Mouse (Mus musculus): Measurements from ENCODE around the gene Mpnd. TPM values are rescaled to one million over a fixed set of nuclear protein-coding genes. Genes with fewer than 3 reads are reported as not detected.
A peak's percentile ranks its signal among the peaks of the same experiment; 100 is the strongest.

The Mpnd gene
- total RNA-seq (2017): 73.7 and 97.0 TPM in 2 replicates

GRCm38 (mm10) chr17:56005415-56006061 lies at the start of gene Mpnd, which contains the start of gene Stap2:
Mpnd (plus strand) TSS chr17:56005711.
Stap2 (minus strand) TSS chr17:56005584.
- no peak for ATAC-seq (replicated peaks in 1 of 2; ENCODE audit: insufficient read depth in 1 of 2, low FRiP score in 2 of 2, low TSS enrichment in 1 of 2, low read depth in 1 of 2, poor library complexity in 2 of 2, severe bottlenecking in 2 of 2)

DNA sequence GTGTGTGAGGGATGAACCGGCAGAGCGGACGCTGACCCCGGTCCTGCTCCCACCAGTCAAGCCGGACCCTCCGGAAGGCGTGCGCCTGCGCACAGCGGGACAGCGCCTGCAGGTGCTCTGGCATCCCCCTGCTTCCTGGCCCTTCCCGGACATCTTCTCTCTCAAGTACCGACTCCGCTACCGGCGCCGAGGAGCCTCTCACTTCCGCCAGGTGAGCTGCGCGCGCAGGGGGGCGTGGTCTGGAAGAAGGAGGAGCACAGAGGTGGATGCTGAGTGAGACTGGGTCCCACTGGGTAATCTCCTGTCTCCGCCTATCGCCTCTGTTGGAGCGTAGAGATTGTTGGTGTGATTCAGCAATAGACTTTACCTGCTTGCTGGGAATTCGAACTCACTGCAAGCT lies 49.4 kb upstream of the Mpnd start:
- no peak for ATAC-seq (replicated peaks in 1 of 2; ENCODE audit: insufficient read depth in 1 of 2, low FRiP score in 2 of 2, low TSS enrichment in 1 of 2, low read depth in 1 of 2, poor library complexity in 2 of 2, severe bottlenecking in 2 of 2)

- ATAC-seq (replicated peaks in 1 of 2; ENCODE audit: insufficient read depth in 1 of 2, low FRiP score in 2 of 2, low TSS enrichment in 1 of 2, low read depth in 1 of 2, poor library complexity in 2 of 2, severe bottlenecking in 2 of 2): no peak
Observed at GRCm38 (mm10) chr17:55956591-55956990, 48.9 kb upstream of the Mpnd start.

DNA sequence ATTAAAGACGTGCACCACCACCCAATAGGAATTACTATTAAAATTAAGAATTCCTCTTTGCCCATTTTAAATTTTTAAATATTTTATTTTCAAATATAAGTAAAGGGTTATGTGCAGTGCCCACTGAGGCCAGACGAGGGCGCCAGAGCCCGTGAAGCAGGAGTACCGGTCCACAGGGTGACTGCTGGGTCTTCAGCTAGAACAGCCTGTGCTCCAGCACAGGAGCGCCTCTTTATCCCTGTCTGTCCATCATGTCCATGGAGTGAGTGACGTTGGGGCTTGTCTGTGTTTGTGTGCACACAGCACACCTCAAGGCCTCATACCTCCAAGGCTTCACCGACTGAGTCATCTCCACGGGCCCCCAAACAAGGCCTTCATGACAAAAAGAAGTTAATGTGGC lies 48.3 kb upstream of the Mpnd start:
- peak in 1 of 2 experiments; percentile 21; a peak in 1 of 4 replicates for ATAC-seq (replicated peaks in 1 of 2; ENCODE audit: insufficient read depth in 1 of 2, low FRiP score in 2 of 2, low TSS enrichment in 1 of 2, low read depth in 1 of 2, poor library complexity in 2 of 2, severe bottlenecking in 2 of 2)

DNA sequence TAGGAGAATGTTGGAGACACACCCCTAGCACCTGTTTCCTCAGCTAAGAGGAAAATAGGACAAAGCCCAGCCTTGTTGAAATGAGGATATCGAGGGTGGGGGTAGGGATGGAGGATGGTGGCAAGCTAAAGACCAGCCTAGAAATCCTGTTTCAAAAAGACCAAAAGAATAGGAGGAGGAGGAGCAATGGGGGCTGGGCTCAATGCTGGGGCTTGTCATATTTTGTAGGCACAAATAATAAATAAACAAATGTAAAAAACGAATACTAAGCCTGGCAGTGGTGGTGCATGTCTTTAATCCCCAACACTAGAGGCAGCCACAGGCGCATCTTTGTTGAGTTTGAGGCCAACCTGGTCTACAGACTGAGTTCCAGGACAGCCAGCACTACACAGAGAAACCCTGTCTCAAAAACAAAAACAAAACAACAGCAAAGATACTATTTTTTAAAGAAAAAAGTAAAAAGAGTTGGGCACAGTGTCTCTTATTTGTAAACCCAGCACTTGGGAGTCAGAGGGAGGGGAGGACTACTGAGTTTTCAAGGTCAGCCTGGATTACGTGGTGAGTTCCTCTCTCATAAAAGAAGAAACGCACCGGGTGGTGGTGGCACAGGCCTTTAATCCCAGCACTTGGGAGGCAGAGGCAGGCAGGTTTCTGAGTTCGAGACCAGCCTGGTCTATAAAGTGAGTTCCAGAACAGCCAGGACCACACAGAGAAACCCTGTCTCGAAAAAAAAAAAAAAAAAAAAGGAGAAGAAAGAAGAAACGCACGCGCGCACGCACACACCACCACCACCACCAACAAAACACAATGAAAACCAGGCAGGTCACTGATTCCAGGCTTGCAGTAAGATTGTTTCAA lies 47.6 kb upstream of the Mpnd start:
- no peak for ATAC-seq (replicated peaks in 1 of 2; ENCODE audit: insufficient read depth in 1 of 2, low FRiP score in 2 of 2, low TSS enrichment in 1 of 2, low read depth in 1 of 2, poor library complexity in 2 of 2, severe bottlenecking in 2 of 2)

DNA sequence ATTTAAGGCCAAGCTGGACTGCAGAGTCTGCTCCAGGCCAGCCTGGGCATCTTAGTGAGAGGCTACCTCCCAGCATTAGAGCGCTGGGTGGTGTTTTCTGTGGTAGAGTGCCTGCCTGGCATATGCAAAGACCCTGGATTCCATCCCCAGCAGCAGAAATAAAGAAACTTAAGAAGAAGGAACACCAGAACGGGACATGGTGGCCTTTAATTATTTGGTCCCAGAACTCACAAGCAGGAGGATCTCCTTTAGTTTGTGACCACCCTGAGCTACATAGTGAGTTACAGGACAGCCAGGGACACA lies 47.0 kb upstream of the Mpnd start:
- ATAC-seq (replicated peaks in 1 of 2; ENCODE audit: insufficient read depth in 1 of 2, low FRiP score in 2 of 2, low TSS enrichment in 1 of 2, low read depth in 1 of 2, poor library complexity in 2 of 2, severe bottlenecking in 2 of 2): no peak

DNA sequence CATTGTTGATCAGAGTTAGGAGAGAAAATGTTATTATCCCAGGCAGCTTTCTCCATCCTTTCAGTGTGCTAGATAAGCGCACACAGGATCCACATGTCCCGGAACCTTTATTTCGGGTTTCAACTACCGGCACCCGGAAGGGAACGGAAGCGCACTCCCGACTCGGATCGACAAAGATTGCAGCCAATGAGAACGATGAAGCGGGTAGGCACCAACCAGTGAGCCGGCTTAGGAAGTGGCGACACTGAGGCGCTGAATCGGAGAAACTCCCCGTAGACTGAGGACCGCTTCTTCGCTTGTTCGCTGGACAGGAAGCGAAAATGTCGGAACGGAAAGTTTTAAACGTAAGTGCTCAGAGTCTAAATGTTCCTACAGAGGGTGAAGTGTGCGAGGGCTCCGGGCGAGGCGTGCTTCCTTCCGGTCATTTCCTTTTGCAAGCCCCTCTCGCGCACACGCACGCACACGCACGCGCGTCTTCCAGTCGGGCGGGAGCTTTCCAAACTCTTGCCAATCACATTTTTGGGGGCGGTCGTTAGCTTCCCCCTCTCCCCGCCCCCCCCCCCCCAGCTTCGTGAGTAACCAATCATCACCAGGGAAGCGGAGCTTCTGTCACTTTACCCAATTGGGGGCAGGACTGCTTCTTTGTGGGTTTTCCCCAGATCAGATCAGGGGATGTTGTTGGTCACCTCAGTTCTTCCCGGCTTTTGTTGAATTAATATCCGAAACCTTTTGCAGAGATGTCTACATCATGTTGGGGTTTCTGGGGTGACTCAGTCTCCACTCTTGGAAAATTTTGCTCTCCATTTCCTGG lies 46.4 kb upstream of the Mpnd start, which contains the start of gene Yju2:
Gene Yju2, plus strand, starts transcription at position 182 of the 811 bp plus-strand sequence.
- ATAC-seq (replicated peaks in 1 of 2; ENCODE audit: insufficient read depth in 1 of 2, low FRiP score in 2 of 2, low TSS enrichment in 1 of 2, low read depth in 1 of 2, poor library complexity in 2 of 2, severe bottlenecking in 2 of 2): peak; percentile 90 to 93

DNA sequence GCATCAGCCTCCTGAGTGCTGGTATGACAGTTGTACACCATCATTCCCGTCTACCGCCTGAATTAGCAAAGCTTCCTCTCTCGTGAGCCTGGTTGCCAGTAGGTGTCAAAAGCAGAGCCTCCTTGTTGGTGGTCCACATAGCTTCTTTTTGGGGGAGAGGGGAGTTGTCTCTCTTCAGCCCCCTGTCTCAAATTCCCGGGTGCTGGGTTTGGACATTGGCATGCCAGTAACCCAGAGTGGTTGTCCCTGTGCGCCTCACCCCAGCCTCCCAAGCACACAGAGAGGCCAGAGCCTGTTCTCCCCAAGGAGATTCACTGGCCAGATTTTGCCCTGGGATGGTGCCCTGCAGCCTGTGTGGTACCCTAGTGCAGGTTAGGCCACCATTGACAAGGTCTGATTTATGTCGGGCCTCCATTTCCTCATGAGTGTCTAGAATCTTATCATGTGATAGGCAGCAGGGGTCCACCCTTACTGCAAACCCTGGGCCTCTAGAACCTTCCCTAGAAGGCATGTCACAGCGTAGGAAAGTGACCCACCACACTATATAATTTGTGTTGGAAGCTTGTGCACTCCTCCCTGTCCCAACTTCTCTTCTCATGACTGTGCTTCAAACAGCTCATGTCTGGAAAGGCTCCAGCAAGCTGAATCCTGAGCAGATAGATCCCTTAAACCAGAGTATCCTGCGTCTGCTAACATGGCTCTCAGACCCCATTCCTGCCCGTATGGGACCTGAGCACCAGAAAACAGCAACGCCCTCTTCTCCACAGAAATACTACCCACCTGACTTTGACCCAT lies 45.4 kb upstream of the Mpnd start:
- no peak for ATAC-seq (replicated peaks in 1 of 2; ENCODE audit: insufficient read depth in 1 of 2, low FRiP score in 2 of 2, low TSS enrichment in 1 of 2, low read depth in 1 of 2, poor library complexity in 2 of 2, severe bottlenecking in 2 of 2)

- no peak for ATAC-seq (replicated peaks in 1 of 2; ENCODE audit: insufficient read depth in 1 of 2, low FRiP score in 2 of 2, low TSS enrichment in 1 of 2, low read depth in 1 of 2, poor library complexity in 2 of 2, severe bottlenecking in 2 of 2)
Observed at GRCm38 (mm10) chr17:55960791-55961190, 44.7 kb upstream of the Mpnd start.

- ATAC-seq (replicated peaks in 1 of 2; ENCODE audit: insufficient read depth in 1 of 2, low FRiP score in 2 of 2, low TSS enrichment in 1 of 2, low read depth in 1 of 2, poor library complexity in 2 of 2, severe bottlenecking in 2 of 2): no peak
Observed at GRCm38 (mm10) chr17:55961631-55962030, 43.9 kb upstream of the Mpnd start.

GRCm38 (mm10) chr17:55963171-55963570 lies 42.3 kb upstream of the Mpnd start:
- peak in 1 of 2 experiments; percentile 11; a peak in 1 of 4 replicates for ATAC-seq (replicated peaks in 1 of 2; ENCODE audit: insufficient read depth in 1 of 2, low FRiP score in 2 of 2, low TSS enrichment in 1 of 2, low read depth in 1 of 2, poor library complexity in 2 of 2, severe bottlenecking in 2 of 2)

- no peak for ATAC-seq (replicated peaks in 1 of 2; ENCODE audit: insufficient read depth in 1 of 2, low FRiP score in 2 of 2, low TSS enrichment in 1 of 2, low read depth in 1 of 2, poor library complexity in 2 of 2, severe bottlenecking in 2 of 2)
Observed at GRCm38 (mm10) chr17:55964496-55964895, 41.0 kb upstream of the Mpnd start.

- no peak for ATAC-seq (replicated peaks in 1 of 2; ENCODE audit: insufficient read depth in 1 of 2, low FRiP score in 2 of 2, low TSS enrichment in 1 of 2, low read depth in 1 of 2, poor library complexity in 2 of 2, severe bottlenecking in 2 of 2)
Observed at GRCm38 (mm10) chr17:55964996-55965395, 40.5 kb upstream of the Mpnd start.

- ATAC-seq (replicated peaks in 1 of 2; ENCODE audit: insufficient read depth in 1 of 2, low FRiP score in 2 of 2, low TSS enrichment in 1 of 2, low read depth in 1 of 2, poor library complexity in 2 of 2, severe bottlenecking in 2 of 2): no peak
Observed at GRCm38 (mm10) chr17:55967186-55967585, 38.3 kb upstream of the Mpnd start.

DNA sequence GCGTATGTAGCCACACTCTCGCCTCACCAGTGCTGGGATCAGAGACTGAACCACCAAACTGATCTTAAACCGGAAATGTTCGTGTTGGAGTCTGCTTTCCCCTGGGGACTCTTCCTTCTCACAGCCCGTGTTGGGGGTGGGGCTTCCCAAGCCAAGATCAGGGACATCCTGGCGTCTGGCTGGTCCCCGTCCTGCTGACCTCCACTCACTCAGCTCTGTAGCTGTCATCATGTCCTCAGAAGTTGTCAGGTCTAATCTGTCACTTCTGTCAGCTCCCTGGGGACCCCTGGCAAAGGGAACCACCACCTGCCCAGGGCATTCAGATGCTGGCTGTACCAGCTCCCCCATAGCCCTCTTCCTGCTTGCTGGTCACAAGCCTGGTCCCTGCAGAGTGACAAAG lies 37.3 kb upstream of the Mpnd start:
- ATAC-seq (replicated peaks in 1 of 2; ENCODE audit: insufficient read depth in 1 of 2, low FRiP score in 2 of 2, low TSS enrichment in 1 of 2, low read depth in 1 of 2, poor library complexity in 2 of 2, severe bottlenecking in 2 of 2): no peak

GRCm38 (mm10) chr17:55969560-55969959 lies 36.0 kb upstream of the Mpnd start:
- 0 out of 4 replicates have a peak, but pooled peaks of 1 of the 2 experiments have one; percentile 14 for ATAC-seq (replicated peaks in 1 of 2; ENCODE audit: insufficient read depth in 1 of 2, low FRiP score in 2 of 2, low TSS enrichment in 1 of 2, low read depth in 1 of 2, poor library complexity in 2 of 2, severe bottlenecking in 2 of 2)

All from hematopoietic stem cell, adult 5-6 weeks (primary cell).